8 mouse cellular contexts compared by ENCODE assay signal in the genomic region with DNA sequence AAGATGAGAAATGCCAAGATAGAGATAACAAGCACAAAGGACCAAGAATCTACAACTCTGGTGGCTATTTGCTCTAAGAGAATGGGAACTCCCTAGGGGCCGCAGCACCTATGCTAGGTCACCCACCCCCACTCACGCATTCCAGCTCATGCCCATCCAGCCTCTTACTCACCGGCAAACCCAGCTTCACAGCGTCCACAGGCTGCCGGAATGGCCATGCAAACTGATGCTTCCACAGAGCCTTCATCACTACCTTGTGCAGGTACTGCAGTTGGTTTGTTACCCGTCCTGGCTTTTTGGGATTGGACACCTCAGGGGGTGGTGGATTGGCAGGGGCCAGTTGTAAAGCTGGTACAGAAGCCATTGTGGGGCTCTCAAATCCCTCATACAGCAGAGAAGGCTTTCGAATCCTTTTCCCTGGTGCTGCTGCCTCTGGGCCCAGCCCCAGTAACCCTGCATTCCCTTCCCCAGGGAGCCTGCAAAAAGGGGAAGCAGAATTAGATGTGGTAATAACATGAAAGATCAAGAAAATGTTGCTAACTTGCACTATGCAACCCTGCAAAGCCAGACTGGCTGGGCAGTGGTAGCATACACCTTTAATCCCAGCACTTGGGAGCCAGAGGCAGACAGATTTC. TPM values are rescaled to one million over a fixed set of nuclear protein-coding genes. Genes with fewer than 3 reads are reported as not detected.
A peak's percentile ranks its signal among the peaks of the same experiment; 100 is the strongest.
DNase-seq lines count a peak whose midpoint lies in the region; ATAC-seq and TF ChIP-seq lines count a peak whose summit lies in the region.

No protein-coding gene starts in this region.

- WGBS in heart, embryonic 10.5 days, result 51% methylated on average over 7 of the region's 7 CpGs
- WGBS in liver, embryonic 15.5 days (ENCODE audit: insufficient replicate concordance), result 39% methylated on average over 7 of the region's 7 CpGs

- H3K27ac ChIP-seq in heart, embryonic 10.5 days, result no peak overlapping the region; the same call in 1 of the 2 replicates
- H3K27ac ChIP-seq in liver, embryonic 15.5 days (replicated peaks), result peak overlapping the region; percentile 76

- no peak for TF ChIP-seq CTCF in G1E (IDR thresholded peaks at IDR 0.05; ENCODE audit: low read depth, low read length)

- no peaks in the 10 kb centered on the region for H3K9me3 ChIP-seq in G1E (replicated peaks)
- H3K9me3 ChIP-seq in heart, embryonic 10.5 days, result no peaks in the 10 kb centered on the region
- no peaks in the 10 kb centered on the region for H3K9me3 ChIP-seq in liver, embryonic 15.5 days (replicated peaks)

- H3K27me3 ChIP-seq in G1E (ENCODE audit: insufficient read depth, low read length), result no peaks in the 10 kb centered on the region
- no peaks in the 10 kb centered on the region for H3K27me3 ChIP-seq in heart, embryonic 10.5 days (ENCODE audit: insufficient read depth, poor library complexity, severe bottlenecking)
- H3K27me3 ChIP-seq in liver, embryonic 15.5 days, result no peaks in the 10 kb centered on the region

- peaks cover 85% of the 10 kb centered on the region for H3K36me3 ChIP-seq in G1E (replicated peaks)
- H3K36me3 ChIP-seq in heart, embryonic 10.5 days, result peaks cover 75% of the 10 kb centered on the region
- H3K36me3 ChIP-seq in liver, embryonic 15.5 days (replicated peaks), result peaks cover 70% of the 10 kb centered on the region

- peaks cover 46% of the 10 kb centered on the region for H3K4me1 ChIP-seq in G1E (ENCODE audit: insufficient read depth, low read depth, low read length)
- peaks cover 9% of the 10 kb centered on the region for H3K4me1 ChIP-seq in heart, embryonic 10.5 days
- H3K4me1 ChIP-seq in liver, embryonic 15.5 days (replicated peaks), result peaks cover 44% of the 10 kb centered on the region

- H3K9ac ChIP-seq in liver, embryonic 15.5 days, result peak overlapping the region; percentile 93

- peak; percentile 26 for DNase-seq in heart, adult 8-10 months (ENCODE audit: low spot score)
- DNase-seq in heart, postnatal 4 days, result no peak
- peak; percentile 40 for DNase-seq in G1E (ENCODE audit: low spot score)
- DNase-seq in heart, embryonic 10.5 days (ENCODE audit: low spot score), result no peak
- DNase-seq in layer of hippocampus, adult 9-11 months, result no peak
- no peak for DNase-seq in gastrocnemius, adult 8-10 months (ENCODE audit: low spot score in 2 of 2)
- DNase-seq in gastrocnemius, postnatal 14 days, result no peak

- intact Hi-C loops in gastrocnemius, postnatal 14 days (cut with DNase I; ENCODE audit: low total_unique reads), result no loop called here

- peak overlapping the region; percentile 99 for H3K4me3 ChIP-seq in G1E (ENCODE audit: low read depth, low read length)
- peak overlapping the region; percentile 83 for H3K4me3 ChIP-seq in heart, embryonic 10.5 days
- peak overlapping the region; percentile 94 for H3K4me3 ChIP-seq in liver, embryonic 15.5 days (replicated peaks)

- H3K4me2 ChIP-seq in liver, embryonic 15.5 days, result peak overlapping the region; percentile 99

- ATAC-seq in G1E (ENCODE audit: extremely low read depth, insufficient number of reproducible peaks, low FRiP score, poor library complexity, severe bottlenecking), result no peak
- no peak for ATAC-seq in liver, embryonic 15.5 days (ENCODE audit: insufficient read depth)

RNA-seq across cellular contexts. Expression of a gene that starts 2.5 kb away (rescaled TPM):
- 1 to 10 TPM; 2.2 to 3.9 (median 3.7) TPM for total RNA-seq in heart, adult 8-10 months (2022)
- total RNA-seq in heart, postnatal 4 days (2021), result 1 to 10 TPM; 5.6 to 6.0 TPM
- total RNA-seq in G1E (2014; fragmentation: Nextera tagmentation), result 11.0 and 16.1 TPM in 2 replicates
- 2.8 and 3.8 TPM in 2 replicates for total RNA-seq in G1E (2017)
- 0.62 and 1.3 TPM in 2 replicates for polyA plus RNA-seq in G1E (2012)
- 4.2 and 7.1 TPM in 2 replicates for polyA plus RNA-seq in heart, embryonic 10.5 days (2016; fragmentation: Nextera tagmentation; extraction: Ambion mirVana)
- 6.4 TPM in 2 replicates for polyA plus RNA-seq in liver, embryonic 15.5 days (2015; fragmentation: Nextera tagmentation; extraction: Ambion mirVana)
- total RNA-seq in gastrocnemius, adult 8-10 months (2022), result 1 to 10 TPM; 3.0 to 4.6 (median 4.0) TPM
- 1 to 10 TPM; 2.3 to 3.6 TPM for total RNA-seq in gastrocnemius, postnatal 14 days (2021)

RNA-seq across cellular contexts. Expression of a gene that starts 5.6 kb away (rescaled TPM):
- total RNA-seq in heart, adult 8-10 months (2022), result 10 to 100 TPM; 61.0 to 75.7 (median 69.8) TPM
- 100 to 1,000 TPM; 125 to 128 TPM for total RNA-seq in heart, postnatal 4 days (2021)
- total RNA-seq in G1E (2014; fragmentation: Nextera tagmentation) (336 and 447 TPM in 2 replicates), G1E (2017) (214 and 244 TPM in 2 replicates)
- 198 and 298 TPM in 2 replicates for polyA plus RNA-seq in G1E (2012)
- polyA plus RNA-seq in heart, embryonic 10.5 days (2016; fragmentation: Nextera tagmentation; extraction: Ambion mirVana), result 77.6 and 101 TPM in 2 replicates
- 37.8 and 40.1 TPM in 2 replicates for polyA plus RNA-seq in liver, embryonic 15.5 days (2015; fragmentation: Nextera tagmentation; extraction: Ambion mirVana)
- 10 to 100 TPM; 67.9 to 73.8 (median 69.8) TPM for total RNA-seq in gastrocnemius, adult 8-10 months (2022)
- 10 to 100 TPM; 75.2 to 75.5 TPM for total RNA-seq in gastrocnemius, postnatal 14 days (2021)

RNA-seq across cellular contexts. Expression of a gene that starts 24.7 kb away (rescaled TPM):
- under 1 TPM in 2 of 4 experiments, not detected in 2; 0.25 to 0.28 TPM for total RNA-seq in heart, adult 8-10 months (2022)
- total RNA-seq in heart, postnatal 4 days (2021), result not detected
- total RNA-seq in G1E (2014; fragmentation: Nextera tagmentation) (not detected in 2 replicates), G1E (2017) (0.11 TPM in 1 of 2 replicates, not detected in the other)
- not detected in 2 replicates for polyA plus RNA-seq in G1E (2012)
- 0.62 and 0.84 TPM in 2 replicates for polyA plus RNA-seq in heart, embryonic 10.5 days (2016; fragmentation: Nextera tagmentation; extraction: Ambion mirVana)
- 0.17 and 0.40 TPM in 2 replicates for polyA plus RNA-seq in liver, embryonic 15.5 days (2015; fragmentation: Nextera tagmentation; extraction: Ambion mirVana)
- total RNA-seq in gastrocnemius, adult 8-10 months (2022), result not detected
- total RNA-seq in gastrocnemius, postnatal 14 days (2021), result not detected

RNA-seq across cellular contexts. Expression of a gene that starts 26.3 kb away (rescaled TPM):
- 1 to 10 TPM in 2 of 4 experiments, under 1 TPM in 2; 0.65 to 1.1 (median 0.97) TPM for total RNA-seq in heart, adult 8-10 months (2022)
- total RNA-seq in heart, postnatal 4 days (2021), result under 1 TPM; 0.55 to 0.72 TPM
- not detected in 2 replicates for total RNA-seq in G1E (2014; fragmentation: Nextera tagmentation)
- total RNA-seq in G1E (2017), result not detected in 2 replicates
- polyA plus RNA-seq in G1E (2012), result not detected in 2 replicates
- polyA plus RNA-seq in heart, embryonic 10.5 days (2016; fragmentation: Nextera tagmentation; extraction: Ambion mirVana), result 0.18 TPM in 1 of 2 replicates, not detected in the other
- polyA plus RNA-seq in liver, embryonic 15.5 days (2015; fragmentation: Nextera tagmentation; extraction: Ambion mirVana), result 0.54 and 1.0 TPM in 2 replicates
- under 1 TPM in 2 of 4 experiments, not detected in 2; 0.40 to 0.61 TPM for total RNA-seq in gastrocnemius, adult 8-10 months (2022)
- under 1 TPM; 0.45 to 0.47 TPM for total RNA-seq in gastrocnemius, postnatal 14 days (2021)

RNA-seq across cellular contexts. Expression of a gene that starts 36.0 kb away (rescaled TPM):
- 1 to 10 TPM; 1.8 to 3.0 (median 2.4) TPM for total RNA-seq in heart, adult 8-10 months (2022)
- under 1 TPM; 0.26 to 0.68 TPM for total RNA-seq in heart, postnatal 4 days (2021)
- not detected in 2 replicates for total RNA-seq in G1E (2014; fragmentation: Nextera tagmentation)
- 0.41 and 0.44 TPM in 2 replicates for total RNA-seq in G1E (2017)
- 0.06 and 0.10 TPM in 2 replicates for polyA plus RNA-seq in G1E (2012)
- 0.23 and 0.29 TPM in 2 replicates for polyA plus RNA-seq in heart, embryonic 10.5 days (2016; fragmentation: Nextera tagmentation; extraction: Ambion mirVana)
- 1.6 and 1.7 TPM in 2 replicates for polyA plus RNA-seq in liver, embryonic 15.5 days (2015; fragmentation: Nextera tagmentation; extraction: Ambion mirVana)
- total RNA-seq in gastrocnemius, adult 8-10 months (2022), result under 1 TPM in 2 of 4 experiments, not detected in 2; 0.19 to 0.81 TPM
- 1 to 10 TPM; 1.0 to 1.4 TPM for total RNA-seq in gastrocnemius, postnatal 14 days (2021)

Comparison
In these comparisons a context has a peak if more than half of its experiments do, and no peak if none do; other contexts are left out.
1. DNase-seq: peak in heart, adult 8-10 months (single experiment) and G1E (single experiment); none in heart, postnatal 4 days (single experiment), heart, embryonic 10.5 days (single experiment), layer of hippocampus, adult 9-11 months (single experiment), gastrocnemius, adult 8-10 months (0 of 2) and gastrocnemius, postnatal 14 days (single experiment).
2. Peak in every context shown above with its lines, with median percentiles within 50 percentile points of each other: H3K4me3 ChIP-seq.